Mouse (Mus musculus): ENCODE data around the gene Bst1. TPM values are rescaled to one million over a fixed set of nuclear protein-coding genes. Genes with fewer than 3 reads are reported as not detected.
A peak's percentile ranks its signal among the peaks of the same experiment; 100 is the strongest.

Bst1 gene
- total and polyA plus RNA-seq, 2 experiments from 2014 or later, result 0.15 to 1.2 TPM

- DNase-seq (ENCODE audit: low spot score), result peak; percentile 70
- Histone ChIP-seq H3K36me3 (replicated peaks; ENCODE audit: control insufficient read depth, insufficient read depth, low read length) (no peaks in the 10 kb centered on the region), H3K9me3 (replicated peaks; ENCODE audit: control insufficient read depth, low read length) (no peaks in the 10 kb centered on the region), H3K4me1 (ENCODE audit: control insufficient read depth, insufficient read depth) (no peaks in the 10 kb centered on the region), H3K4me3 (ENCODE audit: low read depth, low read length) (peak overlapping the region; percentile 25), H3K4me2 (ENCODE audit: low read depth, low read length) (peak overlapping the region; percentile 57), H3K27ac (ENCODE audit: low read depth) (0 out of 2 replicates have a peak overlapping the region, but pooled peaks have one; percentile 34), H3K27me3 (ENCODE audit: control insufficient read depth, insufficient read depth, low read length) (no peaks in the 10 kb centered on the region), H3K9ac (replicated peaks; ENCODE audit: low read depth, low read length) (no peak overlapping the region)
- 32% methylated on average over 11 of the region's 11 CpGs for WGBS
- ATAC-seq (ENCODE audit: insufficient read depth, low read depth), result 0 out of 2 replicates have a peak, but pooled peaks have one; percentile 24
- peak; percentile 89 for TF ChIP-seq CTCF (IDR thresholded peaks at IDR 0.05; ENCODE audit: low read depth)
- no peak for TF ChIP-seq EP300 (IDR thresholded peaks at IDR 0.05; ENCODE audit: low read depth)
Observed at GRCm38 (mm10) chr5:43841144-43842010, 22.7 kb downstream of the Bst1 start.

- Histone ChIP-seq H3K4me3 (ENCODE audit: low read depth, low read length) (peak overlapping the region; percentile 25), H3K36me3 (replicated peaks; ENCODE audit: control insufficient read depth, insufficient read depth, low read length) (no peaks in the 10 kb centered on the region), H3K27ac (ENCODE audit: low read depth) (0 out of 2 replicates have a peak overlapping the region, but pooled peaks have one; percentile 34), H3K4me1 (ENCODE audit: control insufficient read depth, insufficient read depth) (no peaks in the 10 kb centered on the region), H3K9ac (replicated peaks; ENCODE audit: low read depth, low read length) (no peak overlapping the region), H3K9me3 (replicated peaks; ENCODE audit: control insufficient read depth, low read length) (no peaks in the 10 kb centered on the region), H3K4me2 (ENCODE audit: low read depth, low read length) (peak overlapping the region; percentile 57), H3K27me3 (ENCODE audit: control insufficient read depth, insufficient read depth, low read length) (no peaks in the 10 kb centered on the region)
- 66% methylated on average over 5 of the region's 5 CpGs for WGBS
- ATAC-seq (ENCODE audit: insufficient read depth, low read depth) (no peak), DNase-seq (ENCODE audit: low spot score) (no peak)
- no peak for TF ChIP-seq CTCF (IDR thresholded peaks at IDR 0.05; ENCODE audit: low read depth)
- TF ChIP-seq EP300 (IDR thresholded peaks at IDR 0.05; ENCODE audit: low read depth), result no peak
Observed at GRCm38 (mm10) chr5:43842011-43842285, 23.3 kb downstream of the Bst1 start.

- WGBS, result 52% methylated on average over 3 of the region's 3 CpGs
- Histone ChIP-seq H3K4me2 (ENCODE audit: low read depth, low read length) (no peak overlapping the region), H3K4me1 (ENCODE audit: control insufficient read depth, insufficient read depth) (no peaks in the 10 kb centered on the region), H3K9me3 (replicated peaks; ENCODE audit: control insufficient read depth, low read length) (no peaks in the 10 kb centered on the region), H3K4me3 (ENCODE audit: low read depth, low read length) (no peak overlapping the region), H3K27me3 (ENCODE audit: control insufficient read depth, insufficient read depth, low read length) (no peaks in the 10 kb centered on the region), H3K36me3 (replicated peaks; ENCODE audit: control insufficient read depth, insufficient read depth, low read length) (no peaks in the 10 kb centered on the region), H3K9ac (replicated peaks; ENCODE audit: low read depth, low read length) (no peak overlapping the region), H3K27ac (ENCODE audit: low read depth) (no peak overlapping the region)
- ATAC-seq (ENCODE audit: insufficient read depth, low read depth), result no peak
- TF ChIP-seq EP300 (IDR thresholded peaks at IDR 0.05; ENCODE audit: low read depth), result no peak
- no peak for TF ChIP-seq CTCF (IDR thresholded peaks at IDR 0.05; ENCODE audit: low read depth)
- DNase-seq (ENCODE audit: low spot score), result no peak
Observed at GRCm38 (mm10) chr5:43842576-43843155, 24.0 kb downstream of the Bst1 start.

GRCm38 (mm10) chr5:43845083-43845482, 26.4 kb downstream of the Bst1 start:
- H3K36me3 ChIP-seq (replicated peaks; ENCODE audit: control insufficient read depth, insufficient read depth, low read length), result no peaks in the 10 kb centered on the region
- H3K27ac ChIP-seq (ENCODE audit: low read depth), result no peak overlapping the region
- no peaks in the 10 kb centered on the region for H3K27me3 ChIP-seq (ENCODE audit: control insufficient read depth, insufficient read depth, low read length)
- no peak overlapping the region for H3K4me3 ChIP-seq (ENCODE audit: low read depth, low read length)
- ATAC-seq (ENCODE audit: insufficient read depth, low read depth), result no peak
- WGBS, result 65% methylated on average over 5 of the region's 5 CpGs
- no peaks in the 10 kb centered on the region for H3K9me3 ChIP-seq (replicated peaks; ENCODE audit: control insufficient read depth, low read length)
- no peak overlapping the region for H3K4me2 ChIP-seq (ENCODE audit: low read depth, low read length)
- no peak for DNase-seq (ENCODE audit: low spot score)
- TF ChIP-seq CTCF (IDR thresholded peaks at IDR 0.05; ENCODE audit: low read depth) (no peak), EP300 (IDR thresholded peaks at IDR 0.05; ENCODE audit: low read depth) (no peak)
- H3K9ac ChIP-seq (replicated peaks; ENCODE audit: low read depth, low read length), result no peak overlapping the region
- no peaks in the 10 kb centered on the region for H3K4me1 ChIP-seq (ENCODE audit: control insufficient read depth, insufficient read depth)

GRCm38 (mm10) chr5:43845646-43846045, 27.0 kb downstream of the Bst1 start:
- H3K4me3 ChIP-seq (ENCODE audit: low read depth, low read length), result no peak overlapping the region
- no peaks in the 10 kb centered on the region for H3K36me3 ChIP-seq (replicated peaks; ENCODE audit: control insufficient read depth, insufficient read depth, low read length)
- ATAC-seq (ENCODE audit: insufficient read depth, low read depth) (no peak), DNase-seq (ENCODE audit: low spot score) (no peak)
- no peak overlapping the region for H3K4me2 ChIP-seq (ENCODE audit: low read depth, low read length)
- H3K9me3 ChIP-seq (replicated peaks; ENCODE audit: control insufficient read depth, low read length), result no peaks in the 10 kb centered on the region
- no peak overlapping the region for H3K27ac ChIP-seq (ENCODE audit: low read depth)
- H3K9ac ChIP-seq (replicated peaks; ENCODE audit: low read depth, low read length), result no peak overlapping the region
- H3K4me1 ChIP-seq (ENCODE audit: control insufficient read depth, insufficient read depth), result no peaks in the 10 kb centered on the region
- WGBS, result 50% methylated on average over 1 of the region's 1 CpGs
- H3K27me3 ChIP-seq (ENCODE audit: control insufficient read depth, insufficient read depth, low read length), result no peaks in the 10 kb centered on the region
- no peak for TF ChIP-seq EP300 (IDR thresholded peaks at IDR 0.05; ENCODE audit: low read depth)
- TF ChIP-seq CTCF (IDR thresholded peaks at IDR 0.05; ENCODE audit: low read depth), result no peak
